Mouse (Mus musculus): Measurements from ENCODE around the gene Smc3.

Gene Smc3

GRCm38 (mm10) chr19:53599757-53600539 lies at the start of gene Smc3:
Gene Smc3, plus strand, starts transcription at chr19:53600398.
- DNase-seq (ENCODE audit: low read depth, low spot score): peak; percentile 99

- DNase-seq (ENCODE audit: low read depth, low spot score): no peak
Measured at GRCm38 (mm10) chr19:53550972-53551371, 49.2 kb upstream of the Smc3 start.

GRCm38 (mm10) chr19:53552216-53552786 lies 47.9 kb upstream of the Smc3 start:
- DNase-seq (ENCODE audit: low read depth, low spot score): peak; percentile 71

GRCm38 (mm10) chr19:53552795-53553194 lies 47.4 kb upstream of the Smc3 start:
- no peak for DNase-seq (ENCODE audit: low read depth, low spot score)

GRCm38 (mm10) chr19:53554402-53554801 lies 45.8 kb upstream of the Smc3 start:
- DNase-seq (ENCODE audit: low read depth, low spot score): no peak

GRCm38 (mm10) chr19:53554981-53555616 lies 45.1 kb upstream of the Smc3 start:
- DNase-seq (ENCODE audit: low read depth, low spot score): no peak

- peak; percentile 59 for DNase-seq (ENCODE audit: low read depth, low spot score)
Measured at GRCm38 (mm10) chr19:53556841-53557240, 43.4 kb upstream of the Smc3 start.

GRCm38 (mm10) chr19:53557267-53557936 lies 42.8 kb upstream of the Smc3 start:
- peak; percentile 68 for DNase-seq (ENCODE audit: low read depth, low spot score)

GRCm38 (mm10) chr19:53560436-53560835 lies 39.8 kb upstream of the Smc3 start:
- DNase-seq (ENCODE audit: low read depth, low spot score): peak; percentile 64

GRCm38 (mm10) chr19:53564174-53564573 lies 36.0 kb upstream of the Smc3 start:
- DNase-seq (ENCODE audit: low read depth, low spot score): no peak

- DNase-seq (ENCODE audit: low read depth, low spot score): no peak
Measured at GRCm38 (mm10) chr19:53565565-53566277, 34.5 kb upstream of the Smc3 start.

GRCm38 (mm10) chr19:53567864-53568263 lies 32.3 kb upstream of the Smc3 start:
- DNase-seq (ENCODE audit: low read depth, low spot score): no peak

- DNase-seq (ENCODE audit: low read depth, low spot score): no peak
Measured at GRCm38 (mm10) chr19:53568553-53568952, 31.6 kb upstream of the Smc3 start.

- DNase-seq (ENCODE audit: low read depth, low spot score): no peak
Measured at GRCm38 (mm10) chr19:53571056-53571455, 29.1 kb upstream of the Smc3 start.

GRCm38 (mm10) chr19:53571501-53572428 lies 28.4 kb upstream of the Smc3 start:
- DNase-seq (ENCODE audit: low read depth, low spot score): no peak

- no peak for DNase-seq (ENCODE audit: low read depth, low spot score)
Measured at GRCm38 (mm10) chr19:53572607-53573006, 27.6 kb upstream of the Smc3 start.

- no peak for DNase-seq (ENCODE audit: low read depth, low spot score)
Measured at GRCm38 (mm10) chr19:53573151-53573550, 27.0 kb upstream of the Smc3 start.

GRCm38 (mm10) chr19:53574131-53574530 lies 26.1 kb upstream of the Smc3 start:
- DNase-seq (ENCODE audit: low read depth, low spot score): no peak

GRCm38 (mm10) chr19:53574546-53574945 lies 25.7 kb upstream of the Smc3 start:
- DNase-seq (ENCODE audit: low read depth, low spot score): no peak

GRCm38 (mm10) chr19:53575296-53576010 lies 24.7 kb upstream of the Smc3 start:
- peak; percentile 34 for DNase-seq (ENCODE audit: low read depth, low spot score)

All from ES-CJ7 (cell line).